Mouse (Mus musculus) kidney, embryonic 16.5 days (tissue): Measurements from ENCODE around the gene Ank. TPM values are rescaled to one million over a fixed set of nuclear protein-coding genes. Genes with fewer than 3 reads are reported as not detected.
"Not testable (repeated sequence)": the region's sequence is repeated elsewhere in the genome, so short reads cannot be mapped to it uniquely, and the experiment has no call there.

Experiments
- ATAC-seq: fragments of 200-750 bp; cut with Nextera tagmentation; 2 replicates; pipeline ENCODE4 v1.8.0; 2017; ENCODE audit warnings: moderate TSS enrichment; ENCODE audit not compliant: low FRiP score, low TSS enrichment
- H3K27ac ChIP-seq: fragments of 300-500 bp; sonication (generic); 2 replicates; pipeline ENCODE4 v1.5.1; 2014; ENCODE audit warnings: low read length
- H3K27me3 ChIP-seq: fragments of 300-500 bp; sonication (generic); 2 replicates; pipeline ENCODE4 v1.6.1; 2014; ENCODE audit warnings: low read length, control low read depth, mixed read lengths; ENCODE audit not compliant: insufficient read depth
- H3K36me3 ChIP-seq: fragments of 300-500 bp; sonication (generic); 2 replicates; pipeline ENCODE4 v1.6.1; 2014; ENCODE audit warnings: low read length, control low read depth, mixed read lengths; ENCODE audit not compliant: insufficient read depth
- H3K4me1 ChIP-seq: fragments of 300-500 bp; sonication (generic); 2 replicates; pipeline ENCODE4 v1.6.1; 2014; ENCODE audit warnings: low read length, control low read depth, mixed read lengths; ENCODE audit not compliant: insufficient read depth
- H3K4me2 ChIP-seq: fragments of 300-500 bp; sonication (generic); replicated peaks from 2 replicates; pipeline ENCODE4 v1.6.1; 2014; ENCODE audit warnings: low read depth, low read length
- H3K4me3 ChIP-seq: fragments of 300-500 bp; sonication (generic); 2 replicates; pipeline ENCODE4 v1.5.1; 2014; ENCODE audit warnings: mild to moderate bottlenecking, low read length
- H3K9ac ChIP-seq: fragments of 300-500 bp; sonication (generic); replicated peaks from 2 replicates; pipeline ENCODE4 v1.6.1; 2014; ENCODE audit warnings: low read length
- H3K9me3 ChIP-seq: fragments of 300-500 bp; sonication (generic); 2 replicates; pipeline ENCODE4 v1.6.1; 2016; ENCODE audit warnings: low read length, control low read depth
- WGBS: fragments of 180-500 bp; shearing (Covaris S2); extraction: QIAGEN DNeasy Blood & Tissue Kit; methylation state at CpG from one replicate; pipeline ENCODE4 v1.1.7; 2014; 5-methylcytosine and 5-hydroxymethylcytosine counted together
- polyA plus RNA-seq: library from polyadenylated mRNA; unstranded; fragments of >200 nt; fragmentation: Nextera tagmentation; extraction: Ambion mirVana; gene quantifications from 2 replicates; pipeline ENCODE4 v1.2.1, GENCODE M21; 2015

The Ank gene
- polyA plus RNA-seq, 1 experiment from 2014 or later = 7.2 TPM

GRCm38 (mm10) chr15:27441529-27441928 lies 24.9 kb upstream of the Ank start:
- Histone ChIP-seq H3K9me3 (no peaks in the 10 kb centered on the region), H3K4me1 (no peaks in the 10 kb centered on the region), H3K36me3 (no peaks in the 10 kb centered on the region), H3K4me2 (no peak overlapping the region), H3K9ac (no peak overlapping the region), H3K27ac (no peak overlapping the region), H3K4me3 (no peak overlapping the region), H3K27me3 (no peaks in the 10 kb centered on the region)
- peak; percentile 67 for ATAC-seq
- 28% methylated on average over 4 of the region's 4 CpGs for WGBS

- no peak overlapping the region for H3K4me2 ChIP-seq
- no peaks in the 10 kb centered on the region for H3K4me1 ChIP-seq
- 33% methylated on average over 5 of the region's 5 CpGs for WGBS
- peak; percentile 49 for ATAC-seq
- no peak overlapping the region for H3K4me3 ChIP-seq
- no peak overlapping the region for H3K27ac ChIP-seq
- no peaks in the 10 kb centered on the region for H3K9me3 ChIP-seq
- H3K36me3 ChIP-seq = no peaks in the 10 kb centered on the region
- no peaks in the 10 kb centered on the region for H3K27me3 ChIP-seq
- H3K9ac ChIP-seq = no peak overlapping the region
Observed at GRCm38 (mm10) chr15:27441951-27442350, 24.5 kb upstream of the Ank start.

GRCm38 (mm10) chr15:27444772-27445347 lies 21.6 kb upstream of the Ank start:
- Histone ChIP-seq H3K36me3 (no peaks in the 10 kb centered on the region), H3K27ac (no peak overlapping the region), H3K4me1 (no peaks in the 10 kb centered on the region), H3K4me2 (no peak overlapping the region), H3K9me3 (no peaks in the 10 kb centered on the region), H3K9ac (no peak overlapping the region), H3K4me3 (no peak overlapping the region), H3K27me3 (no peaks in the 10 kb centered on the region)
- 75% methylated on average over 9 of the region's 9 CpGs for WGBS
- no peak for ATAC-seq

- Histone ChIP-seq H3K36me3 (no peaks in the 10 kb centered on the region), H3K9me3 (no peaks in the 10 kb centered on the region), H3K4me2 (no peak overlapping the region), H3K9ac (no peak overlapping the region), H3K4me3 (no peak overlapping the region), H3K4me1 (no peaks in the 10 kb centered on the region), H3K27ac (no peak overlapping the region), H3K27me3 (no peaks in the 10 kb centered on the region)
- 73% methylated on average over 5 of the region's 5 CpGs for WGBS
- ATAC-seq = no peak
Observed at GRCm38 (mm10) chr15:27450689-27451088, 15.8 kb upstream of the Ank start.

- Histone ChIP-seq H3K4me1 (no peaks in the 10 kb centered on the region), H3K27me3 (no peaks in the 10 kb centered on the region), H3K27ac (no peak overlapping the region), H3K4me2 (no peak overlapping the region), H3K9ac (no peak overlapping the region), H3K9me3 (no peaks in the 10 kb centered on the region), H3K4me3 (no peak overlapping the region), H3K36me3 (no peaks in the 10 kb centered on the region)
- ATAC-seq = no peak
- WGBS = 85% methylated on average over 3 of the region's 3 CpGs
Observed at GRCm38 (mm10) chr15:27451760-27452159, 14.7 kb upstream of the Ank start.

- Histone ChIP-seq H3K4me3 (no peak overlapping the region), H3K27ac (no peak overlapping the region), H3K9me3 (no peaks in the 10 kb centered on the region), H3K36me3 (no peaks in the 10 kb centered on the region), H3K4me2 (no peak overlapping the region), H3K4me1 (no peaks in the 10 kb centered on the region), H3K27me3 (no peaks in the 10 kb centered on the region), H3K9ac (no peak overlapping the region)
- 85% methylated on average over 9 of the region's 9 CpGs for WGBS
- no peak for ATAC-seq
Observed at GRCm38 (mm10) chr15:27452496-27452895, 14.0 kb upstream of the Ank start.

GRCm38 (mm10) chr15:27457001-27457400 lies 9.5 kb upstream of the Ank start:
- no peak overlapping the region for H3K27ac ChIP-seq
- WGBS = 89% methylated on average over 2 of the region's 2 CpGs
- H3K4me2 ChIP-seq = no peak overlapping the region
- H3K9ac ChIP-seq = no peak overlapping the region
- no peak for ATAC-seq
- H3K4me3 ChIP-seq = no peak overlapping the region
- H3K4me1 ChIP-seq = no peaks in the 10 kb centered on the region
- H3K27me3 ChIP-seq = no peaks in the 10 kb centered on the region
- no peaks in the 10 kb centered on the region for H3K9me3 ChIP-seq
- no peaks in the 10 kb centered on the region for H3K36me3 ChIP-seq

- not testable (repeated sequence) for ATAC-seq, H3K27ac ChIP-seq, H3K36me3 ChIP-seq, H3K4me1 ChIP-seq, H3K9ac ChIP-seq, H3K4me3 ChIP-seq, H3K4me2 ChIP-seq, H3K27me3 ChIP-seq, H3K9me3 ChIP-seq
- WGBS = 54% methylated on average over 14 of the region's 14 CpGs
Observed at GRCm38 (mm10) chr15:27459781-27460180, 6.7 kb upstream of the Ank start.

GRCm38 (mm10) chr15:27461336-27462245 lies 4.9 kb upstream of the Ank start:
- H3K36me3 ChIP-seq = no peaks in the 10 kb centered on the region
- no peak overlapping the region for H3K4me2 ChIP-seq
- H3K27me3 ChIP-seq = no peaks in the 10 kb centered on the region
- H3K4me3 ChIP-seq = no peak overlapping the region
- H3K9me3 ChIP-seq = no peaks in the 10 kb centered on the region
- H3K27ac ChIP-seq = no peak overlapping the region
- H3K9ac ChIP-seq = no peak overlapping the region
- no peak for ATAC-seq
- 0 out of 2 replicates have a peak, but pooled peaks cover 5% of the 10 kb centered on the region for H3K4me1 ChIP-seq
- 53% methylated on average over 12 of the region's 12 CpGs for WGBS

GRCm38 (mm10) chr15:27463876-27464275 lies 2.6 kb upstream of the Ank start:
- H3K27me3 ChIP-seq = no peaks in the 10 kb centered on the region
- H3K9me3 ChIP-seq = no peaks in the 10 kb centered on the region
- peaks cover 13% of the 10 kb centered on the region; the same call in 1 of the 2 replicates for H3K4me1 ChIP-seq
- no peaks in the 10 kb centered on the region for H3K36me3 ChIP-seq
- H3K27ac ChIP-seq = no peak overlapping the region
- 92% methylated on average over 13 of the region's 13 CpGs for WGBS
- no peak overlapping the region for H3K4me3 ChIP-seq
- H3K9ac ChIP-seq = no peak overlapping the region
- no peak for ATAC-seq
- H3K4me2 ChIP-seq = no peak overlapping the region
